Mouse (Mus musculus): Measurements from ENCODE around the gene Gm21953. TPM values are rescaled to one million over a fixed set of nuclear protein-coding genes. Genes with fewer than 3 reads are reported as not detected.

Gene Gm21953
- polyA plus RNA-seq (2017; shearing (Covaris generic)), result 1 to 10 TPM in 1 of 2 experiments, not detected in 1; 1.0 TPM

DNA sequence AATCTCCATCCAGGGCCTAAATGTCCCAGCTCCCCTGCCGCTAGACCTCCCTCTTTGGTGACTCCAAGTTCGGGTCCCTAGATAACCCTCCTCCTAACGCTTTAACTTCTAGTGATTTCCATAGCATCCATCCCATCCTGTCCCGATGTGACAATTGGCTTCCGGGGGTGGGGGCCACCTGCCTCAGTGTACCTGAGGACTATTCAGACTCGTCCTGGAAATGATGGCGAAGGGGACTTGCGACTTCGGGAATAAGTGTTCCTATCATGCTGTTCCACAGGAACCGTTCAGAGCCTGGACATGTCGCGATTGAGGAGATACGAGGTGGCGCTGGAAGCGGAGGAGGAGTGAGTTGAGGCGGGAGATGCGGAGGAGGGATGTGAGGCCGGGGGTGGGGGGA, at the start of gene Gm21953:
Gene Gm21953 (plus strand): TSS at position 301 of the 400 bp plus-strand sequence.

DNA sequence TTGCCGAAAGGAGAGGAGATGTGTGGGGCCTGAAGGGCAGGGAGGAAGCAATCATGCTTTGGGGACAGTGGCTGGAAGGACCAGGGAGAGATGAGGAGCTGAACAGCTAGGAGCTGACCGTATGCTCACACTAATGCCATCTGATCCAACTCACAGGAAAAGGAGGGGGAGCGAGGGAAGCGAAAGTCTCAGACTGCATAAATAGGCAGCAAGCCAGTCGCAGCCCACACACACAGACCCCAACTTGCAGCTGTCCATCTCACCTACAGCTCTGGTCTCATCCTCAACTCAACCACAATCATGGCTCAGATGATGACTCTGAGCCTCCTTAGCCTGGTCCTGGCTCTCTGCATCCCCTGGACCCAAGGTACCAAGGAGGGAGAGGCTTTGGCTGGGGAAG, 38.6 kb upstream of the Gm21953 start, which contains the start of gene Ccl21b:
Gene Ccl21b (plus strand): TSS at position 301 of the 400 bp plus-strand sequence.

DNA sequence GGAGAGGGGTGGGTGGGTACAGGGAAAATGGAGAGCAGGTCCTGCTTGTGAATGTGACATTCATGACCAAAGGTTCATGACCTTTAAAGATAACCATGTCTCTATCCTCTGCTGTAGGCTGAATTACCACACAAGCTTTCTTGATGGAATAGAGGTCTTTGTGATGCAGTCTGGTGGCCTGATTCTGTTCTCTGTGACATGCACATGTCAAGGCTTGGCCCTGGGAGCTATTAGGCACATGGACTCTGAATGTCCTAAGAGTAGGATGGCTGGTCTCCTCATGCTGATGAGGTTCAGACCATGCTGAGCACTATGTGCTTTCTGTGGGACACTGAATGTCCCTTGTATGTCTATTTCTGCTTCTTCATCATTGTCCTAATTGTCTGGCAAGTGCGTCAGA, 24.0 kb downstream of the Gm21953 start, which contains the start of gene Fam205a3:
Gene Fam205a3 (plus strand): TSS at position 301 of the 400 bp plus-strand sequence.

Other genes with a start within 250 kb of the Gm21953 start
- gene Gm3893, start 203.1 kb upstream of the Gm21953 start, polyA plus RNA-seq (2017; shearing (Covaris generic)), result not detected
- gene Gm13304, start 179.4 kb upstream of the Gm21953 start, polyA plus RNA-seq (2017; shearing (Covaris generic)), result under 1 TPM in 1 of 2 experiments, not detected in 1; 0.49 TPM
- gene Gm13306, start 140.8 kb upstream of the Gm21953 start, polyA plus RNA-seq (2017; shearing (Covaris generic)), result not detected
- not detected for gene Gm13305, start 125.7 kb upstream of the Gm21953 start, polyA plus RNA-seq (2017; shearing (Covaris generic))
- gene Gm10600, start 53.6 kb upstream of the Gm21953 start, polyA plus RNA-seq (2017; shearing (Covaris generic)), result not detected
- not detected for gene Ccl21b, start 38.5 kb upstream of the Gm21953 start, polyA plus RNA-seq (2017; shearing (Covaris generic))
- gene Fam205a3, start 24.1 kb downstream of the Gm21953 start, polyA plus RNA-seq (2017; shearing (Covaris generic)), result not detected
- gene Gm21586, start 145.1 kb downstream of the Gm21953 start, polyA plus RNA-seq (2017; shearing (Covaris generic)), result 1 to 10 TPM in 1 of 2 experiments, not detected in 1; 1.0 TPM
- not detected for gene Gm2163, start 172.5 kb downstream of the Gm21953 start, polyA plus RNA-seq (2017; shearing (Covaris generic))
- gene Fam205a2, start 233.9 kb downstream of the Gm21953 start, polyA plus RNA-seq (2017; shearing (Covaris generic)), result not detected